ENCODE assay signal across 19 mouse cellular contexts in genomic region chr13:52986215-52986780, GRCm38 (mm10). TPM values are rescaled to one million over a fixed set of nuclear protein-coding genes. Genes with fewer than 3 reads are reported as not detected.
A peak's percentile ranks its signal among the peaks of the same experiment; 100 is the strongest.
DNase-seq lines count a peak whose midpoint lies in the region; ATAC-seq and TF ChIP-seq lines count a peak whose summit lies in the region.
"Had no signal": no experiment of that assay in that cellular context is flagged by ENCODE, and none has a peak within 500 bp of the region (broad histone marks: within the 10 kb centered on the region; RNA-seq: fewer than 3 reads in every experiment).

No protein-coding gene starts in this region.

- no peak for ATAC-seq in liver, embryonic 16.5 days (ENCODE audit: low read depth)
- no peak for ATAC-seq in liver, embryonic 12.5 days
- peak; percentile 21 for ATAC-seq in megakaryocyte, adult 5-6 weeks (ENCODE audit: poor library complexity, severe bottlenecking)
- no peak for ATAC-seq in intestine, embryonic 16.5 days
- ATAC-seq in heart, embryonic 11.5 days (replicated peaks; ENCODE audit: insufficient number of reproducible peaks, low FRiP score, low TSS enrichment): no peak
- ATAC-seq: forebrain, embryonic 15.5 days; hindbrain, postnatal 0 days had no signal

- 41% methylated on average over 10 of the region's 10 CpGs for WGBS in liver, embryonic 16.5 days (ENCODE audit: insufficient replicate concordance)
- WGBS in liver, embryonic 12.5 days (ENCODE audit: insufficient replicate concordance): 50% methylated on average over 10 of the region's 10 CpGs
- WGBS in lung, adult 2 months: 54% methylated on average over 10 of the region's 10 CpGs
- 63% methylated on average over 10 of the region's 10 CpGs for WGBS in heart, embryonic 10.5 days
- WGBS in intestine, embryonic 16.5 days: 63% methylated on average over 10 of the region's 10 CpGs
- WGBS in heart, embryonic 11.5 days (ENCODE audit: insufficient replicate concordance): 54% methylated on average over 10 of the region's 10 CpGs

- H3K4me3 ChIP-seq in liver, embryonic 16.5 days (ENCODE audit: low read depth, low read length): peak overlapping the region; percentile 9
- H3K4me3 ChIP-seq in liver, embryonic 12.5 days: no peak overlapping the region
- no peak overlapping the region for H3K4me3 ChIP-seq in lung, adult 2 months (replicated peaks; ENCODE audit: extremely low read depth, low read depth, low read length)
- H3K4me3 ChIP-seq in heart, embryonic 10.5 days: no peak overlapping the region
- no peak overlapping the region for H3K4me3 ChIP-seq in intestine, embryonic 16.5 days (ENCODE audit: low read length)
- H3K4me3 ChIP-seq in heart, embryonic 11.5 days (ENCODE audit: low read depth, low read length): no peak overlapping the region
- H3K4me3 ChIP-seq: embryonic facial prominence, embryonic 12.5 days; forebrain, embryonic 15.5 days; heart, embryonic 12.5 days; hindbrain, embryonic 13.5 days had no signal

- no peak overlapping the region for H3K9ac ChIP-seq in liver, embryonic 16.5 days (ENCODE audit: low read depth, low read length)
- H3K9ac ChIP-seq in liver, embryonic 12.5 days: no peak overlapping the region
- H3K9ac ChIP-seq in intestine, embryonic 16.5 days (ENCODE audit: low read depth, low read length): no peak overlapping the region
- H3K9ac ChIP-seq in heart, embryonic 11.5 days (ENCODE audit: low read depth, low read length): no peak overlapping the region
- H3K9ac ChIP-seq: embryonic facial prominence, embryonic 12.5 days; forebrain, embryonic 15.5 days; heart, embryonic 12.5 days; hindbrain, embryonic 13.5 days had no signal

- no peak for TF ChIP-seq CTCF in lung, adult 2 months (IDR thresholded peaks at IDR 0.05; ENCODE audit: insufficient read depth, low read length)

- no peak overlapping the region for H3K4me2 ChIP-seq in liver, embryonic 16.5 days (ENCODE audit: low read depth, low read length)
- no peak overlapping the region for H3K4me2 ChIP-seq in liver, embryonic 12.5 days
- no peak overlapping the region for H3K4me2 ChIP-seq in intestine, embryonic 16.5 days (ENCODE audit: low read depth, low read length)
- H3K4me2 ChIP-seq in heart, embryonic 11.5 days: no peak overlapping the region
- H3K4me2 ChIP-seq: embryonic facial prominence, embryonic 12.5 days; forebrain, embryonic 15.5 days; heart, embryonic 12.5 days; hindbrain, embryonic 13.5 days had no signal

- H3K36me3 ChIP-seq in liver, embryonic 16.5 days (ENCODE audit: control insufficient read depth, insufficient read depth): no peaks in the 10 kb centered on the region
- no peaks in the 10 kb centered on the region for H3K36me3 ChIP-seq in liver, embryonic 12.5 days
- H3K36me3 ChIP-seq in heart, embryonic 10.5 days: no peaks in the 10 kb centered on the region
- no peaks in the 10 kb centered on the region for H3K36me3 ChIP-seq in intestine, embryonic 16.5 days (ENCODE audit: control insufficient read depth, insufficient read depth, low read length)
- H3K36me3 ChIP-seq in heart, embryonic 11.5 days (ENCODE audit: control insufficient read depth, insufficient read depth, low read length): no peaks in the 10 kb centered on the region
- H3K36me3 ChIP-seq: embryonic facial prominence, embryonic 12.5 days; forebrain, embryonic 15.5 days; heart, embryonic 12.5 days; hindbrain, embryonic 13.5 days had no signal

- no peak for TF ChIP-seq POLR2A in lung, adult 2 months (IDR thresholded peaks at IDR 0.05; ENCODE audit: borderline replicate concordance, extremely low read depth, low read depth, low read length)

- no peaks in the 10 kb centered on the region for H3K9me3 ChIP-seq in liver, embryonic 16.5 days (replicated peaks; ENCODE audit: control insufficient read depth, low read length)
- H3K9me3 ChIP-seq in liver, embryonic 12.5 days (replicated peaks): no peaks in the 10 kb centered on the region
- H3K9me3 ChIP-seq in heart, embryonic 10.5 days: no peaks in the 10 kb centered on the region
- no peaks in the 10 kb centered on the region for H3K9me3 ChIP-seq in intestine, embryonic 16.5 days (ENCODE audit: control insufficient read depth, low read length)
- H3K9me3 ChIP-seq in heart, embryonic 11.5 days (replicated peaks; ENCODE audit: control insufficient read depth, low read length): no peaks in the 10 kb centered on the region
- H3K9me3 ChIP-seq: embryonic facial prominence, embryonic 12.5 days; forebrain, embryonic 15.5 days; heart, embryonic 12.5 days; hindbrain, embryonic 13.5 days had no signal

- H3K4me1 ChIP-seq in liver, embryonic 16.5 days (ENCODE audit: control insufficient read depth, low read depth, low read length): no peaks in the 10 kb centered on the region; the same call in 1 of the 2 replicates
- H3K4me1 ChIP-seq in liver, embryonic 12.5 days: peaks cover 16% of the 10 kb centered on the region
- 0 out of 2 replicates have a peak, but pooled peaks cover 2% of the 10 kb centered on the region for H3K4me1 ChIP-seq in lung, adult 2 months (ENCODE audit: control insufficient read depth, insufficient read depth, low read length)
- H3K4me1 ChIP-seq in heart, embryonic 10.5 days: peaks cover 33% of the 10 kb centered on the region
- H3K4me1 ChIP-seq in intestine, embryonic 16.5 days (ENCODE audit: control insufficient read depth, insufficient read depth, low read length): peaks cover 6% of the 10 kb centered on the region; the same call in 1 of the 2 replicates
- peaks cover 8% of the 10 kb centered on the region for H3K4me1 ChIP-seq in heart, embryonic 11.5 days (ENCODE audit: control insufficient read depth, insufficient read depth, low read length)

- peak overlapping the region; percentile 72 for H3K27ac ChIP-seq in liver, embryonic 16.5 days (ENCODE audit: low read length)
- no peak overlapping the region for H3K27ac ChIP-seq in liver, embryonic 12.5 days
- no peak overlapping the region for H3K27ac ChIP-seq in heart, embryonic 10.5 days
- no peak overlapping the region for H3K27ac ChIP-seq in intestine, embryonic 16.5 days (ENCODE audit: low read length)
- H3K27ac ChIP-seq in heart, embryonic 11.5 days (ENCODE audit: low read depth, low read length): no peak overlapping the region
- H3K27ac ChIP-seq: embryonic facial prominence, embryonic 12.5 days; forebrain, embryonic 15.5 days; hindbrain, embryonic 13.5 days; hindbrain, postnatal 0 days had no signal

- peaks cover 11% of the 10 kb centered on the region for H3K27me3 ChIP-seq in liver, embryonic 16.5 days (ENCODE audit: control insufficient read depth, insufficient read depth, low read depth, low read length)
- peaks cover 30% of the 10 kb centered on the region for H3K27me3 ChIP-seq in liver, embryonic 12.5 days (replicated peaks)
- H3K27me3 ChIP-seq in heart, embryonic 10.5 days (ENCODE audit: insufficient read depth, poor library complexity, severe bottlenecking): no peaks in the 10 kb centered on the region; the same call in 1 of the 2 replicates
- H3K27me3 ChIP-seq in intestine, embryonic 16.5 days (replicated peaks; ENCODE audit: control insufficient read depth, insufficient read depth, low read length): no peaks in the 10 kb centered on the region
- H3K27me3 ChIP-seq in heart, embryonic 11.5 days (ENCODE audit: control insufficient read depth, insufficient read depth, low read length): no peaks in the 10 kb centered on the region
- H3K27me3 ChIP-seq: embryonic facial prominence, embryonic 12.5 days; forebrain, embryonic 15.5 days; heart, embryonic 12.5 days; hindbrain, embryonic 13.5 days had no signal

- DNase-seq in lung, postnatal 36 days: peak; percentile 27
- no peak for DNase-seq in lung, adult 2 months
- DNase-seq in heart, embryonic 10.5 days (ENCODE audit: low spot score): no peak
- DNase-seq: adrenal gland, postnatal 25 days; cerebellum, adult 11-12 months; cerebellum, adult 9-10 months; cerebellum, postnatal 25 days; gastrocnemius, postnatal 36 days; heart, adult 18-20 months had no signal

RNA-seq across cellular contexts. Expression of gene Nfil3, which starts 5.4 kb away (rescaled TPM):
- polyA plus RNA-seq in liver, embryonic 16.5 days (2015; fragmentation: Nextera tagmentation; extraction: Ambion mirVana): 6.6 and 7.4 TPM in 2 replicates
- polyA plus RNA-seq in liver, embryonic 12.5 days (2016; fragmentation: Nextera tagmentation; extraction: Ambion mirVana): 5.0 and 5.4 TPM in 2 replicates
- polyA plus RNA-seq in lung, adult 2 months (2012; rRNA removed): 2.6 and 4.5 TPM in 2 replicates
- 43.2 and 59.6 TPM in 2 replicates for total RNA-seq in megakaryocyte, adult 5-6 weeks (2015)
- total RNA-seq in megakaryocyte, adult 5-6 weeks (2017): 43.6 and 53.0 TPM in 2 replicates
- polyA plus RNA-seq in heart, embryonic 10.5 days (2016; fragmentation: Nextera tagmentation; extraction: Ambion mirVana): 32.7 and 43.1 TPM in 2 replicates
- 28.4 and 30.0 TPM in 2 replicates for polyA plus RNA-seq in intestine, embryonic 16.5 days (2015; fragmentation: Nextera tagmentation; extraction: Ambion mirVana)
- 35.3 and 42.3 TPM in 2 replicates for polyA plus RNA-seq in heart, embryonic 11.5 days (2014; fragmentation: Nextera tagmentation; extraction: Ambion mirVana)

RNA-seq across cellular contexts. Expression of gene Auh, which starts 56.8 kb away (rescaled TPM):
- polyA plus RNA-seq in liver, embryonic 16.5 days (2015; fragmentation: Nextera tagmentation; extraction: Ambion mirVana): 26.8 and 27.2 TPM in 2 replicates
- polyA plus RNA-seq in liver, embryonic 12.5 days (2016; fragmentation: Nextera tagmentation; extraction: Ambion mirVana): 30.1 and 32.6 TPM in 2 replicates
- polyA plus RNA-seq in lung, adult 2 months (2012; rRNA removed): 17.7 and 24.9 TPM in 2 replicates
- total RNA-seq in megakaryocyte, adult 5-6 weeks (2015): 31.5 and 41.4 TPM in 2 replicates
- total RNA-seq in megakaryocyte, adult 5-6 weeks (2017): 35.1 and 35.9 TPM in 2 replicates
- polyA plus RNA-seq in heart, embryonic 10.5 days (2016; fragmentation: Nextera tagmentation; extraction: Ambion mirVana): 44.9 and 53.3 TPM in 2 replicates
- 45.1 and 49.6 TPM in 2 replicates for polyA plus RNA-seq in intestine, embryonic 16.5 days (2015; fragmentation: Nextera tagmentation; extraction: Ambion mirVana)
- 47.7 and 54.7 TPM in 2 replicates for polyA plus RNA-seq in heart, embryonic 11.5 days (2014; fragmentation: Nextera tagmentation; extraction: Ambion mirVana)
